8 mouse cellular contexts compared by ENCODE assay signal in the genomic region with DNA sequence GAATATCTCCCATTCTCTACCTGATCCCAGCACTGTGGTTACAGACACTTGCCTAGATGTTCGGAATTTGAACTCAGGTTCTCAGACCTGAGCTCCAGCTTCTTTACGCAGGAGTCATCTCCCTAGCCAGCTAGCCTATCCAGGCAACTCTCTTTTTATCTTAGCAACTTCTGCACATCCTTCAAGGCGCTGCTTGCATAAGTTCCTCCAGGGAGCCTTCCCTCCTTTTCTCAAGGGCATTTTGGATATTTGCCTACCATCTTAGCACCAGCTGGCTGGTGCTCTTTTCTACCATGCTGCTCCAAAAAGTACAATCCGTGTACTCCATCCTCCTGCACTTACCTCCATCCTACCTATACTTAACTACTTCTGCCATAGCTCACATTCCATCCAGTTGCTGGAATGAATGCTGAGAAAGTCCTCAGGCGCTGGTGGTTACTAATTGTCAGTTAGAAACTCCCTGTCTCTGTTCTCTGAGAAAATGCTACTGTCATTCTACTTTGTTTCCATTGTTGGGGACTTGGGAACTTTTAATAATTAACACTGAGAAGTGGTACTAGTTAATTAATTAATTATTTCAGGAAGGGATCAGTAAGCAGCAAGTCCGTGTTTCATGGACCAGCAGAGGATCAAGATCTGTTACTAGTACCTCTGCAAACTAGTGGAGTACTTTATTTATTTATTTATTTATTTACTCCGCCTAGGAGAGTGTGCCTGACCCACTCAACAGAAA. TPM values are rescaled to one million over a fixed set of nuclear protein-coding genes. Genes with fewer than 3 reads are reported as not detected.
DNase-seq lines count a peak whose midpoint lies in the region; ATAC-seq and TF ChIP-seq lines count a peak whose summit lies in the region.

No protein-coding gene starts in this region.

- no peaks in the 10 kb centered on the region for H3K27me3 ChIP-seq in G1E (ENCODE audit: insufficient read depth, low read length)
- H3K27me3 ChIP-seq in forebrain, embryonic 14.5 days (replicated peaks; ENCODE audit: control insufficient read depth, insufficient read depth, low read length) = no peaks in the 10 kb centered on the region
- H3K27me3 ChIP-seq in limb, embryonic 11.5 days (ENCODE audit: control insufficient read depth, insufficient read depth, low read length) = no peaks in the 10 kb centered on the region
- H3K27me3 ChIP-seq in small intestine, adult 2 months (ENCODE audit: control insufficient read depth, insufficient read depth, low read length) = no peaks in the 10 kb centered on the region

- H3K4me1 ChIP-seq in G1E (ENCODE audit: insufficient read depth, low read depth, low read length) = peaks cover 54% of the 10 kb centered on the region
- peaks cover 17% of the 10 kb centered on the region for H3K4me1 ChIP-seq in forebrain, embryonic 14.5 days (ENCODE audit: control insufficient read depth, insufficient read depth, low read length)
- peaks cover 15% of the 10 kb centered on the region for H3K4me1 ChIP-seq in limb, embryonic 11.5 days (ENCODE audit: control insufficient read depth, insufficient read depth, low read length)
- peaks cover 14% of the 10 kb centered on the region; the same call in 1 of the 2 replicates for H3K4me1 ChIP-seq in small intestine, adult 2 months (ENCODE audit: control insufficient read depth, insufficient read depth, insufficient read length, low read length)

- H3K4me3 ChIP-seq in G1E (ENCODE audit: low read depth, low read length) = peak overlapping the region; percentile 94; the same call in 1 of the 2 replicates
- peak overlapping the region; percentile 75 for H3K4me3 ChIP-seq in forebrain, embryonic 14.5 days (ENCODE audit: low read depth, low read length)
- peak overlapping the region; percentile 76 for H3K4me3 ChIP-seq in limb, embryonic 11.5 days (ENCODE audit: low read depth, low read length)
- no peak overlapping the region for H3K4me3 ChIP-seq in small intestine, adult 2 months (ENCODE audit: low read depth, low read length)

- TF ChIP-seq POLR2A in small intestine, adult 2 months (IDR thresholded peaks at IDR 0.05; ENCODE audit: low read depth, low read length) = no peak

- H3K9me3 ChIP-seq in G1E (replicated peaks) = no peaks in the 10 kb centered on the region
- no peaks in the 10 kb centered on the region for H3K9me3 ChIP-seq in forebrain, embryonic 14.5 days (replicated peaks; ENCODE audit: control insufficient read depth, low read length)
- no peaks in the 10 kb centered on the region for H3K9me3 ChIP-seq in limb, embryonic 11.5 days (ENCODE audit: control insufficient read depth, low read length)

- WGBS in forebrain, embryonic 14.5 days = 41% methylated on average over 7 of the region's 7 CpGs
- 57% methylated on average over 7 of the region's 7 CpGs for WGBS in limb, embryonic 11.5 days
- WGBS in small intestine, adult 2 months = 20% methylated on average over 7 of the region's 7 CpGs

- H3K36me3 ChIP-seq in G1E (replicated peaks) = peaks cover 32% of the 10 kb centered on the region
- H3K36me3 ChIP-seq in forebrain, embryonic 14.5 days (ENCODE audit: control insufficient read depth, insufficient read depth, low read length) = no peaks in the 10 kb centered on the region
- no peaks in the 10 kb centered on the region for H3K36me3 ChIP-seq in limb, embryonic 11.5 days (ENCODE audit: control insufficient read depth, insufficient read depth, low read length)
- H3K36me3 ChIP-seq in small intestine, adult 2 months (ENCODE audit: control insufficient read depth, insufficient read depth, low read length) = no peaks in the 10 kb centered on the region

- TF ChIP-seq CTCF in G1E (IDR thresholded peaks at IDR 0.05; ENCODE audit: low read depth, low read length) = no peak
- TF ChIP-seq CTCF in small intestine, adult 2 months (IDR thresholded peaks at IDR 0.05; ENCODE audit: extremely low read depth, insufficient read length, insufficient replicate concordance, low read depth, low read length) = no peak

- peak overlapping the region; percentile 75 for H3K4me2 ChIP-seq in forebrain, embryonic 14.5 days (ENCODE audit: low read length)
- H3K4me2 ChIP-seq in limb, embryonic 11.5 days (ENCODE audit: low read depth, severe bottlenecking) = peak overlapping the region; percentile 52

- DNase-seq in A20 (ENCODE audit: low read depth, low spot score) = peak; percentile 62
- DNase-seq in G1E (ENCODE audit: low spot score) = no peak
- DNase-seq in forebrain, embryonic 14.5 days (ENCODE audit: low spot score) = peak; percentile 8
- no peak for DNase-seq in limb, embryonic 11.5 days (ENCODE audit: low spot score)
- no peak for DNase-seq in urinary bladder, postnatal 25 days (ENCODE audit: low spot score)
- DNase-seq in urinary bladder, adult 2 months (ENCODE audit: low spot score) = no peak
- no peak for DNase-seq in spleen, adult 18-20 months

- H3K27ac ChIP-seq in forebrain, embryonic 14.5 days (ENCODE audit: low read depth, low read length) = no peak overlapping the region
- H3K27ac ChIP-seq in limb, embryonic 11.5 days (replicated peaks; ENCODE audit: low read depth, low read length) = no peak overlapping the region
- peak overlapping the region; percentile 94 for H3K27ac ChIP-seq in small intestine, adult 2 months (ENCODE audit: insufficient read depth, low read depth, low read length)

- no peak for ATAC-seq in G1E (ENCODE audit: extremely low read depth, insufficient number of reproducible peaks, low FRiP score, poor library complexity, severe bottlenecking)
- ATAC-seq in forebrain, embryonic 14.5 days = no peak
- no peak for ATAC-seq in limb, embryonic 11.5 days (ENCODE audit: insufficient number of reproducible peaks, low FRiP score, low TSS enrichment, low read depth)

- H3K9ac ChIP-seq in forebrain, embryonic 14.5 days (ENCODE audit: low read length) = peak overlapping the region; percentile 82; the same call in 1 of the 2 replicates
- H3K9ac ChIP-seq in limb, embryonic 11.5 days (ENCODE audit: low read length) = no peak overlapping the region

RNA-seq across cellular contexts. Expression of gene Mbnl1, which starts 27.3 kb away (rescaled TPM):
- 879 and 928 TPM in 2 replicates for total RNA-seq in G1E (2014; fragmentation: Nextera tagmentation)
- 680 and 689 TPM in 2 replicates for total RNA-seq in G1E (2017)
- 115 and 131 TPM in 2 replicates for polyA plus RNA-seq in G1E (2012)
- 43.9 and 56.0 TPM in 2 replicates for polyA plus RNA-seq in forebrain, embryonic 14.5 days (2014; fragmentation: Nextera tagmentation; extraction: Ambion mirVana)
- 67.0 and 70.0 TPM in 2 replicates for polyA plus RNA-seq in limb, embryonic 11.5 days (2014; fragmentation: Nextera tagmentation; extraction: Ambion mirVana)
- 27.2 and 48.7 TPM in 2 replicates for polyA plus RNA-seq in small intestine, adult 2 months (2012; rRNA removed)
- polyA plus RNA-seq in urinary bladder, adult 2 months (2012; rRNA removed) = 86.2 and 115 TPM in 2 replicates

Comparison
In these comparisons a context has a peak if more than half of its experiments do, and no peak if none do; other contexts are left out.
1. DNase-seq: peak in A20 (single experiment) and forebrain, embryonic 14.5 days (single experiment); none in G1E (single experiment), limb, embryonic 11.5 days (single experiment), urinary bladder, postnatal 25 days (single experiment), urinary bladder, adult 2 months (single experiment) and spleen, adult 18-20 months (0 of 2).